Mouse (Mus musculus) heart, embryonic 11.5 days (tissue): Measurements from ENCODE around the gene Kcnh7. TPM values are rescaled to one million over a fixed set of nuclear protein-coding genes. Genes with fewer than 3 reads are reported as not detected.
"Not testable (repeated sequence)": the region's sequence is repeated elsewhere in the genome, so short reads cannot be mapped to it uniquely, and the experiment has no call there.

ENCODE experiments used
- ATAC-seq: fragments of 200-750 bp; cut with Nextera tagmentation; replicated peaks from 2 replicates; pipeline ENCODE4 v1.8.0; 2017; ENCODE audit warnings: moderate library complexity; ENCODE audit not compliant: insufficient number of reproducible peaks, low FRiP score, low TSS enrichment
- H3K27ac ChIP-seq: fragments of 300-500 bp; sonication (generic); 2 replicates; pipeline ENCODE4 v1.5.1; 2014; ENCODE audit warnings: mild to moderate bottlenecking, low read depth, low read length
- H3K27me3 ChIP-seq: fragments of 300-500 bp; sonication (generic); 2 replicates; pipeline ENCODE4 v1.6.1; 2014; ENCODE audit warnings: mild to moderate bottlenecking, low read length, mixed read lengths; ENCODE audit not compliant: control insufficient read depth, insufficient read depth
- H3K36me3 ChIP-seq: fragments of 300-500 bp; sonication (generic); 2 replicates; pipeline ENCODE4 v1.6.1; 2014; ENCODE audit warnings: mild to moderate bottlenecking, low read length, moderate library complexity, mixed read lengths; ENCODE audit not compliant: control insufficient read depth, insufficient read depth
- H3K4me1 ChIP-seq: fragments of 300-500 bp; sonication (generic); 2 replicates; pipeline ENCODE4 v1.6.1; 2014; ENCODE audit warnings: low read length; ENCODE audit not compliant: control insufficient read depth, insufficient read depth
- H3K4me2 ChIP-seq: fragments of 300-500 bp; sonication (generic); 2 replicates; pipeline ENCODE4 v1.6.1; 2014; ENCODE audit warnings: mild to moderate bottlenecking, moderate library complexity
- H3K4me3 ChIP-seq: fragments of 300-500 bp; sonication (generic); 2 replicates; pipeline ENCODE4 v1.5.1; 2014; ENCODE audit warnings: low read depth, low read length
- H3K9ac ChIP-seq: fragments of 300-500 bp; sonication (generic); 2 replicates; pipeline ENCODE4 v1.6.1; 2014; ENCODE audit warnings: mild to moderate bottlenecking, low read depth, low read length, moderate library complexity
- H3K9me3 ChIP-seq: fragments of 300-500 bp; sonication (generic); replicated peaks from 2 replicates; pipeline ENCODE4 v1.6.1; 2016; ENCODE audit warnings: low read length; ENCODE audit not compliant: control insufficient read depth
- WGBS: fragments of 180-500 bp; shearing (Covaris S2); extraction: QIAGEN DNeasy Blood & Tissue Kit; methylation state at CpG from one replicate; pipeline ENCODE4 v1.1.7; 2014; ENCODE audit not compliant: insufficient replicate concordance; 5-methylcytosine and 5-hydroxymethylcytosine counted together
- polyA plus RNA-seq: library from polyadenylated mRNA; unstranded; fragments of >200 nt; fragmentation: Nextera tagmentation; extraction: Ambion mirVana; gene quantifications from 2 replicates; pipeline ENCODE4 v1.2.1, GENCODE M21; 2014

Gene Kcnh7
- polyA plus RNA-seq, 1 experiment from 2014 or later = 7.4 TPM

DNA sequence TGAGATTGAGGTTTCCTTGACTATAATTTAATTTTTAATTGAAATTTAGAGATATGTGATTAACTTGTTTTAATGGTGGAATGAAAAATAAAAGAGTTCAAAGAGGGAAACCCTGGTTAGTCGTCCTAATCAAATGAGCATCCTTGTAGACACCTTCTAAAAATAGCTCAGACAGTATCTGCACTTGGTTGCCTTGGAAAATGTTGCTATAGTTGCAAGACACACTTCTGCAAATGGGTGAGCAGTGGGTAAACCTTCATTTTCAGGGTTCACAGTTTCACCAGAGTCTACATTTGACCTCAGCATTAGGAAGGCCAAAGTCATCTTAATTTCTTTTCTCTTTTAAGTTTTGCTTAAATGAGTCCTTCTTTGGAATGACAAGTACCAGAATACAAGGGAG is 465.7 kb downstream of the Kcnh7 start:
- no peak overlapping the region for H3K27ac ChIP-seq
- H3K9ac ChIP-seq = no peak overlapping the region
- no peaks in the 10 kb centered on the region for H3K9me3 ChIP-seq
- 16% methylated on average over 1 of the region's 1 CpGs for WGBS
- H3K4me3 ChIP-seq = no peak overlapping the region
- ATAC-seq = no peak
- H3K4me2 ChIP-seq = no peak overlapping the region
- H3K4me1 ChIP-seq = no peaks in the 10 kb centered on the region
- no peaks in the 10 kb centered on the region for H3K27me3 ChIP-seq
- H3K36me3 ChIP-seq = no peaks in the 10 kb centered on the region

DNA sequence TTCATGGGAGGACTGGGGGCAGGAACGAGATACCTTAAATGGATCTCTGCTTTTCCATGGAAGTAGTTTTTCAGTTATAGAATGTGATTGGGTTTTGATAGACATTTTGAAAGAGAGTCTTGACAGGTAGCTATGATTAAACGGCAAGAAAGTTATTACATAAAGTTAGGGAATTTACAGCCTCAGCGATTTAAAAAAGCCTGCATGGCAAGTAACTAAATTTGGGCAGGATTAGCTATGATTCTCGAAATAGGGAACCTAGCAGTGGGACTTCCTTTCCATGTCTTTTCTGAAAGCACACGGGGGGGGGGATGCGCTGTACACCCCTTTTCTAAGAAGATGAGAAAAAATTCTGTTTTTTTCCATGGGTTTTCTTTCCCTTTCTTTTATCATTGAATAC is 466.8 kb downstream of the Kcnh7 start:
- no peak overlapping the region for H3K4me2 ChIP-seq
- WGBS = 79% methylated on average over 6 of the region's 6 CpGs
- no peaks in the 10 kb centered on the region for H3K27me3 ChIP-seq
- no peak overlapping the region for H3K4me3 ChIP-seq
- no peaks in the 10 kb centered on the region for H3K4me1 ChIP-seq
- no peak for ATAC-seq
- no peak overlapping the region for H3K9ac ChIP-seq
- H3K9me3 ChIP-seq = no peaks in the 10 kb centered on the region
- H3K36me3 ChIP-seq = no peaks in the 10 kb centered on the region
- H3K27ac ChIP-seq = no peak overlapping the region

DNA sequence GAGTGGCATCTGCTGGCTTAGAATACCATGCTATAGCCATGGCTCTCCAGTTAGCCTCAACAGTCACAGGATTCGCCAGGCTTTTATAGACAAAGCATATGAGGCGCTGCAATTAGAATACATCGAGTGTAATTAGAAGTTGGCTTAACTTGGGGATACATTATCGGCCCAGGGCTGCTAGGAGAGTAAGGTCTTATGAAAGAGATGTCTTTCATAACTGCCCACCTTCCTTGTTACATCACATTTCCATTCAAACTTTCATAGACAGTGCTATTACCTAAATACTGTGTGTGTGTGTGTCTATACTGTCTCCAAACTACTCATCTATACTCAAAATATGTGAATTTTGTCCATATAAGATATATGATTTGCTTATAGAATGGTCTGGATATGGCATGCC is 468.8 kb downstream of the Kcnh7 start:
- Histone ChIP-seq H3K4me3 (no peak overlapping the region), H3K27ac (no peak overlapping the region), H3K4me2 (no peak overlapping the region), H3K9me3 (no peaks in the 10 kb centered on the region), H3K36me3 (no peaks in the 10 kb centered on the region), H3K4me1 (no peaks in the 10 kb centered on the region), H3K27me3 (no peaks in the 10 kb centered on the region), H3K9ac (no peak overlapping the region)
- WGBS = 88% methylated on average over 4 of the region's 4 CpGs
- ATAC-seq = no peak

DNA sequence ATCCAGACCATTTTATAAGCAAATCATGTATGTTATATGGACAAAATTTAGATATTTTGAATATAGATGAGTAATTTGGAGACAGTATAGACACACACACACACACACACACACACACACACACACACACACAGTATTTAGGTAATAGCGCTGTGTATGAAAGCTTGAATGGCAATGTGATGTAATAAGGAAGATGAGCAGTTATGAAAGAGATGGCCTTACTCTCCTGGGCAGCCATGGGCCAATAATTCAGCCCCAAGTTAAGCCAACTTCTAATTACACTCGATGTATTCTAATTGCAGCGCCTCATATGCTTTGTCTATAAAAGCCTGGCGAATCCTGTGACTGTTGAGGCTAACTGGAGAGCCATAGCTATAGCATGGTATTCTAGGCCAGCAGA is 469.7 kb downstream of the Kcnh7 start:
- H3K36me3 ChIP-seq, H3K27ac ChIP-seq, ATAC-seq, H3K4me3 ChIP-seq, H3K27me3 ChIP-seq, H3K9ac ChIP-seq, H3K9me3 ChIP-seq, H3K4me1 ChIP-seq, H3K4me2 ChIP-seq: not testable (repeated sequence)
- WGBS = 85% methylated on average over 4 of the region's 4 CpGs

DNA sequence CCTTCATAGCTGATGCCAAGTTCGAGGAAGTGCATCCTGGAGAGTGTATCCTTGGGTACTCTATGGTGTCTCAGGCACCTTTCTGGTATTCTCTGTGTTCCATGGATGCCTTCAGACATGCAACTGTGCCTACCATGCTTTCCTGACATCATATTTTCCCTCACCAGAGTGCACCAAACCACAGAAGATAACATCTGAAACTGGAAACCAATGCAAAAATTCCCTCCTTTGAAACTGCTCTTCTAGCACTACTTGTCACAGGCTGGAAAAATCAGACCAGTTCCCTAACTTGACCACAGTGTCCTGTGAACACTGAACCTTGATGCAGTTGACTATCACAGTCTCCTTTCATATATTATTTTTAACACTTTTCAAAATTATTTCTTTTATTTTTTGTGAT is 474.5 kb downstream of the Kcnh7 start:
- Histone ChIP-seq H3K4me1 (no peaks in the 10 kb centered on the region), H3K9ac (no peak overlapping the region), H3K9me3 (no peaks in the 10 kb centered on the region), H3K36me3 (no peaks in the 10 kb centered on the region), H3K27ac (no peak overlapping the region), H3K27me3 (no peaks in the 10 kb centered on the region), H3K4me3 (no peak overlapping the region), H3K4me2 (no peak overlapping the region)
- ATAC-seq = no peak
- WGBS = 82% methylated on average over 1 of the region's 1 CpGs

DNA sequence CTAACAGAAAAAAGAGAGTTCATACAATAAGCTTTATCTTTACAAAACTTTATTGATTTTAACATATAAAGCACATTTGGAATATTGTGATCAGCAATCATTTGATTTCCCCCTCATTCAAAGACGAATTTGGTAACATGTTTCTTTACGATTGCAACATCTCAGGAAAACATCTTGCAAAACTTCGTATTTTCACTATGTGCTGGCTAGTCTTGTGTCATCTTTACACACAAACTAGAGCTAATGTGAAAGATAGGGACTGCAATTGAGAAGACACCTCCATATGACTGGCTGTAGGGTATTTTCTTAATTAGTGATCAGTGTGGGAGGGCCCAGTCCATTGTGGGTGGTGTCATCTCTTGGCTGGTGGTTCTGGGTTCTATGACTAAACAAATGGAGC is 477.8 kb downstream of the Kcnh7 start:
- no peaks in the 10 kb centered on the region for H3K4me1 ChIP-seq
- no peak overlapping the region for H3K4me3 ChIP-seq
- H3K27ac ChIP-seq = no peak overlapping the region
- no peaks in the 10 kb centered on the region for H3K36me3 ChIP-seq
- H3K4me2 ChIP-seq = no peak overlapping the region
- H3K9ac ChIP-seq = no peak overlapping the region
- no peaks in the 10 kb centered on the region for H3K27me3 ChIP-seq
- ATAC-seq = no peak
- H3K9me3 ChIP-seq = no peaks in the 10 kb centered on the region
- 85% methylated on average over 3 of the region's 3 CpGs for WGBS

DNA sequence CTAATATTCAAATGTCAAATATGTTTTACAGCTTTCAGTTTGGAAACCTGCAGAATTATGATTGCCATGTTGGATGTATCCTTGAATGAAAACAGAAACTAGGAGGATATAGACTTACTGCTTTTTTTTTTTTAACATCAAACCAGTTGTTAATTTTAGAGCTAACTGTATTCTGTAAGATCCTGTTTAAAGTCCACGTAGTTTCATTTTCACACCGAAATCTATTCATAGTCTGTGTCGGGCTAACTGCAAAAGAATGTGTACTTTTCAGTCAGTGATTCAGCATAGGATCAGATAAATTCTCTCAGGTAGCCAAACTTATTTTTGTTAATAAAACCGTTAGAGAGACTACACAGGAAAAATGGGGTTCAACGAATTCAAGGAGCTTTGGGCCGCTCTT is 498.2 kb downstream of the Kcnh7 start:
- no peaks in the 10 kb centered on the region for H3K27me3 ChIP-seq
- H3K9ac ChIP-seq = no peak overlapping the region
- no peak overlapping the region for H3K4me2 ChIP-seq
- H3K27ac ChIP-seq = no peak overlapping the region
- ATAC-seq = no peak
- H3K9me3 ChIP-seq = no peaks in the 10 kb centered on the region
- H3K4me3 ChIP-seq = no peak overlapping the region
- no peaks in the 10 kb centered on the region for H3K4me1 ChIP-seq
- 84% methylated on average over 6 of the region's 6 CpGs for WGBS
- H3K36me3 ChIP-seq = no peaks in the 10 kb centered on the region

DNA sequence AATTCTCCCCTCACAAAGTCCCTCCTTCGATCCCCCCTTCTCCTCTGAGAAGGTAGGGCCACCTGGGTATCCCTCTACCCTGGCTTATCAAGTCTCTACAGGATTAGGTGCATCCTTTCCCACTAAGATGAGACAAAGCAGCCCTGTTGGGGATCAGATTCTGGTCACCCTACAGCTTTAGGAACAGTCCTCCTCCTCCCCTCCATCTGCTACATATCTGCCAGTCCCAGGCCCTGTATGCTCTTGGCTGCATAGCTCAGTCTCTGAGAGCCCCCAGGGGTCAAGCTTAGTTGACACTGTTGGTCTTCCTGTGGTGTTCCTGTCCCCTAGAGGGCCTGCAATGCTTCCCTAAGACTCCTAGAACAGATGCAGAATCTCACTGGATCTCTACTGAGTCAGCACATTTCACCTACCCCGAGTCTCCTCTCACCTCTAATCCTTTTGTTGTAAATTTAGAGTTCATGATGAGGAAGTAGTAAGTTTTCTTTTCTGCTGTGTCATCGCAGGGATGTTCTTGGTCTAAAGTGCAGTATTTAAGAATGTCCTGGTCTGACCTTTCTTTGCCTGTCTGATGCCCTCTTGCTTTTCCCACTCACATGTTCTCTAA is 499.0 kb downstream of the Kcnh7 start:
- no peak overlapping the region for H3K4me3 ChIP-seq
- H3K4me1 ChIP-seq = no peaks in the 10 kb centered on the region

DNA sequence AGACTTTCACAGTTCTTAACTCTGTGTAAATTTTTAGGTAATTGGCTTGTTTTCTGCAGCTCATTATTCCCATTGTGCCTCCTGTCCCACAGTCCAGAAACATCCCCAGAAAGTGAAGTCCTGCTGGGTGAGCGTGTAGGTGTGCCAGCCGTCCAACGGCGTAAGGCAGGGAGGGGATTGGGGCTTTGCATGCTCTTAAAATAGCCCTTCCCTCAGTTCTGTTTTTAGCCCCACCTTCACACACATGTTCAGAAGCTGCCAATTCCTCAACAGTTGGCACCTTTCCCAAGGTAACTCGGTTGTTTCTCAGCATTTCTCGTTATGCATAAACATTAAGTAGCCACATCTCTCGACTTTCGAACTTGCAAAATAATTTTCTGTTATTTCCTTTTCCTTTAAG is 502.4 kb downstream of the Kcnh7 start:
- H3K4me3 ChIP-seq = no peak overlapping the region
- H3K9ac ChIP-seq = no peak overlapping the region
- no peaks in the 10 kb centered on the region for H3K9me3 ChIP-seq
- no peak overlapping the region for H3K27ac ChIP-seq
- ATAC-seq = no peak
- WGBS = 63% methylated on average over 8 of the region's 8 CpGs
- no peaks in the 10 kb centered on the region for H3K36me3 ChIP-seq
- H3K4me2 ChIP-seq = peak overlapping the region; percentile 31; the same call in 1 of the 2 replicates
- no peaks in the 10 kb centered on the region for H3K27me3 ChIP-seq
- no peaks in the 10 kb centered on the region for H3K4me1 ChIP-seq

More for the DNA sequence above, 499.0 kb downstream of the Kcnh7 start:
- H3K27ac ChIP-seq = no peak overlapping the region
- ATAC-seq = no peak
- H3K27me3 ChIP-seq = no peaks in the 10 kb centered on the region
- H3K9ac ChIP-seq = no peak overlapping the region
- H3K4me2 ChIP-seq = no peak overlapping the region
- H3K36me3 ChIP-seq = no peaks in the 10 kb centered on the region
- 38% methylated on average over 3 of the region's 3 CpGs for WGBS
- H3K9me3 ChIP-seq = no peaks in the 10 kb centered on the region
